Mouse (Mus musculus) forebrain, embryonic 13.5 days (tissue): ENCODE measurements around the gene Derl3. TPM values are rescaled to one million over a fixed set of nuclear protein-coding genes. Genes with fewer than 3 reads are reported as not detected.

Experiments
- ATAC-seq: fragments of 200-750 bp; cut with Nextera tagmentation; 2 replicates; pipeline ENCODE4 v1.8.0; 2017
- H3K27ac ChIP-seq: fragments of 300-500 bp; sonication (generic); 2 replicates; pipeline ENCODE4 v1.5.1; 2015; ENCODE audit warnings: inconsistent platforms, mild to moderate bottlenecking, moderate library complexity
- H3K27me3 ChIP-seq: fragments of 300-500 bp; sonication (generic); 2 replicates; pipeline ENCODE4 v1.6.1; 2015; ENCODE audit warnings: mild to moderate bottlenecking, inconsistent platforms
- H3K36me3 ChIP-seq: fragments of 300-500 bp; sonication (generic); 2 replicates; pipeline ENCODE4 v1.6.1; 2015; ENCODE audit warnings: mild to moderate bottlenecking, inconsistent platforms; ENCODE audit not compliant: poor library complexity, severe bottlenecking
- H3K4me1 ChIP-seq: fragments of 300-500 bp; sonication (generic); 2 replicates; pipeline ENCODE4 v1.6.1; 2015; ENCODE audit warnings: inconsistent platforms
- H3K4me2 ChIP-seq: fragments of 300-500 bp; sonication (generic); 2 replicates; pipeline ENCODE4 v1.6.1; 2015; ENCODE audit warnings: inconsistent platforms, mild to moderate bottlenecking, moderate library complexity
- H3K4me3 ChIP-seq: fragments of 300-500 bp; sonication (generic); 2 replicates; pipeline ENCODE4 v1.5.1; 2015; ENCODE audit warnings: mild to moderate bottlenecking, inconsistent platforms
- H3K9ac ChIP-seq: fragments of 300-500 bp; sonication (generic); 2 replicates; pipeline ENCODE4 v1.6.1; 2015; ENCODE audit warnings: mild to moderate bottlenecking, inconsistent platforms
- H3K9me3 ChIP-seq: fragments of 300-500 bp; sonication (generic); replicated peaks from 2 replicates; pipeline ENCODE4 v1.6.1; 2016; ENCODE audit warnings: inconsistent platforms
- WGBS: fragments of 180-500 bp; shearing (Covaris S2); methylation state at CpG from one replicate; pipeline ENCODE4 v1.1.7; 2015; 5-methylcytosine and 5-hydroxymethylcytosine counted together
- polyA plus RNA-seq: library from polyadenylated mRNA; unstranded; fragments of >200 nt; fragmentation: Nextera tagmentation; extraction: Ambion mirVana; gene quantifications from 2 replicates; pipeline ENCODE4 v1.2.1, GENCODE M21; 2015

Gene Derl3
- polyA plus RNA-seq, 1 experiment from 2014 or later = 3.1 TPM

- peak overlapping the region; percentile 81 for H3K4me2 ChIP-seq
- peak overlapping the region; percentile 96 for H3K9ac ChIP-seq
- H3K27me3 ChIP-seq = no peaks in the 10 kb centered on the region
- H3K4me1 ChIP-seq = peaks cover 41% of the 10 kb centered on the region
- H3K4me3 ChIP-seq = peak overlapping the region; percentile 91
- H3K36me3 ChIP-seq = peaks cover 33% of the 10 kb centered on the region
- peak; percentile 60 for ATAC-seq
- WGBS = 4% methylated on average over 22 of the region's 22 CpGs
- peak overlapping the region; percentile 97 for H3K27ac ChIP-seq
- no peaks in the 10 kb centered on the region for H3K9me3 ChIP-seq
Observed at GRCm38 (mm10) chr10:75921726-75922560, 28.7 kb downstream of the Derl3 start.

GRCm38 (mm10) chr10:75924324-75924723, 31.1 kb downstream of the Derl3 start:
- 71% methylated on average over 2 of the region's 2 CpGs for WGBS
- no peak for ATAC-seq
- H3K36me3 ChIP-seq = peaks cover 35% of the 10 kb centered on the region
- H3K27ac ChIP-seq = no peak overlapping the region
- no peak overlapping the region for H3K9ac ChIP-seq
- no peaks in the 10 kb centered on the region for H3K27me3 ChIP-seq
- no peak overlapping the region for H3K4me3 ChIP-seq
- H3K4me2 ChIP-seq = no peak overlapping the region
- peaks cover 28% of the 10 kb centered on the region for H3K4me1 ChIP-seq
- no peaks in the 10 kb centered on the region for H3K9me3 ChIP-seq

DNA sequence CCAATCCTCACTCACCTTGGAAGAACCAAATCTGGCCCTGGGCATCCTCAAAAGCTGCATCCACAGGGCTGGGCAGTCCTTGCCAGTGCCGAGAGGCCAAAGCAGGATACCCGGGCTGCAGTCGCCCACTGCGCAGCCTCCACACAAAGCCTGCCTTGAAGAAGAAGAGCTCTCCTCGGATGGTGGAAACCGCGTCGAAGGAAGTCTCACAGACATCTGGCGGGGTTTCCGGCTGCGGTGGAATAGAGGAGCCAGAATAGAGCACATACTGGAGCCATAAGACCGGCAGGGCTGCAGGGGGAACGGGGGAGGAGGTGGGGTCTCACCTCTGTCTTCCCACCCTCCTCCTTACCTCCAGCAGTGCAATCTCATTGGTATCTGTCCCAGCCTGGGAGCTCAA, 33.2 kb downstream of the Derl3 start:
- Histone ChIP-seq H3K9me3 (no peaks in the 10 kb centered on the region), H3K9ac (no peak overlapping the region), H3K4me2 (no peak overlapping the region), H3K36me3 (peaks cover 35% of the 10 kb centered on the region), H3K27me3 (peaks cover 11% of the 10 kb centered on the region), H3K4me1 (peaks cover 26% of the 10 kb centered on the region), H3K4me3 (no peak overlapping the region), H3K27ac (no peak overlapping the region)
- ATAC-seq = no peak
- WGBS = 78% methylated on average over 13 of the region's 13 CpGs

- Histone ChIP-seq H3K9ac (no peak overlapping the region), H3K4me1 (peaks cover 35% of the 10 kb centered on the region), H3K27ac (no peak overlapping the region), H3K4me2 (peak overlapping the region; percentile 91), H3K27me3 (peaks cover 37% of the 10 kb centered on the region), H3K9me3 (no peaks in the 10 kb centered on the region), H3K4me3 (no peak overlapping the region), H3K36me3 (peaks cover 26% of the 10 kb centered on the region)
- no peak for ATAC-seq
- 18% methylated on average over 6 of the region's 6 CpGs for WGBS
Observed at GRCm38 (mm10) chr10:75930304-75930703, 37.1 kb downstream of the Derl3 start.

DNA sequence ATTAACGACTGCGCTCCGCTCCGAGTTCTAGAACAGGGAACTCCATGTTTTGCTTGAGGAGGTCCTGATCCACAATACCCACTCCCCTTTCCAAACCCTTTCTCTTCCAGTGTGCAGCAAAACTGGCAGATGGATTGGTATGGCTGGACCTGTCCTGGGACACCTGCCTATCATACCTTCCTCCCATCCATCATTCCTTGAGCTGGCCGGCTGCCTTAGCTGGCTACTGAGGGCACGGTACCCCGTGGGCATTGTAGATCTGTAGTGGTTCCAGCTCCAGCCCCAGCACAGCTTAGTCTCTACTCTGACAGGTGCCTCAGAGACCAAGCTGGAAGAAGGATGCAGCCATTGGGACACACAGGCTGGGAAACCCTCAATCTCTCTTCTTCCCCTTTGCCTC, 38.1 kb downstream of the Derl3 start:
- WGBS = 26% methylated on average over 7 of the region's 7 CpGs
- peaks cover 46% of the 10 kb centered on the region for H3K27me3 ChIP-seq
- peaks cover 20% of the 10 kb centered on the region for H3K36me3 ChIP-seq
- H3K4me1 ChIP-seq = peaks cover 45% of the 10 kb centered on the region
- H3K4me2 ChIP-seq = peak overlapping the region; percentile 91
- no peak overlapping the region for H3K27ac ChIP-seq
- ATAC-seq = no peak
- no peaks in the 10 kb centered on the region for H3K9me3 ChIP-seq
- peak overlapping the region; percentile 87 for H3K9ac ChIP-seq
- H3K4me3 ChIP-seq = peak overlapping the region; percentile 50

GRCm38 (mm10) chr10:75932081-75932678, 39.0 kb downstream of the Derl3 start:
- H3K36me3 ChIP-seq = peaks cover 11% of the 10 kb centered on the region
- H3K4me2 ChIP-seq = peak overlapping the region; percentile 91
- H3K9me3 ChIP-seq = no peaks in the 10 kb centered on the region
- peaks cover 45% of the 10 kb centered on the region for H3K4me1 ChIP-seq
- H3K27ac ChIP-seq = no peak overlapping the region
- under 1% methylated on average over 29 of the region's 44 CpGs for WGBS
- peak overlapping the region; percentile 87 for H3K9ac ChIP-seq
- peaks cover 55% of the 10 kb centered on the region for H3K27me3 ChIP-seq
- peak; percentile 68 for ATAC-seq
- peak overlapping the region; percentile 50 for H3K4me3 ChIP-seq

GRCm38 (mm10) chr10:75932891-75933290, 39.7 kb downstream of the Derl3 start, which contains the start of gene Chchd10:
Gene Chchd10, plus strand, starts transcription at chr10:75933130.
- Histone ChIP-seq H3K9ac (peak within 1 kb of the TSS; percentile 87), H3K4me3 (peak within 1 kb of the TSS; percentile 50), H3K4me1 (peaks cover 45% of the 10 kb centered on the region), H3K36me3 (peaks cover 4% of the 10 kb centered on the region; the same call in 1 of the 2 replicates), H3K27me3 (peaks cover 62% of the 10 kb centered on the region), H3K9me3 (no peaks in the 10 kb centered on the region), H3K4me2 (peak within 1 kb of the TSS; percentile 91), H3K27ac (no peak within 1 kb of the TSS)
- ATAC-seq = no peak
- WGBS = 16% methylated on average over 6 of the region's 6 CpGs

DNA sequence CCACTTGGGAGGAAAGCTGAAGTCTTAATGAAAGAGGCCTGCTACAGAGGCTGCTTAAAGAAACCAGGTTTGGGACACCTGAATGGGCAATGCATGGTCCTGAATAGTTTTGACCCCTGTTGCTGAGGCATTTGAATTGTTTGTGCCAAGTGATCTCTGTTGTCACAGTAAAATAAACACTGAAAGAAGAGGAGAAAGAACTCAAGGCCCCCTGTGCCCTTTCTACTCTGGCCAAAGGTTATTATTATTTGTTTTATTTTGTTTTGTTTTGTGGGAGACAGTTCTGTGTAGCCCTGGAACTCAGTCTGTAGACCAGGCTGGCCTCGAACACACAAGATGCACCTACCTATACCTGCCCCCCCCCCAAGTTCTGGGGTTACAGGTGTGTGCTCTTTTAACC, 41.8 kb downstream of the Derl3 start:
- H3K4me2 ChIP-seq = peak overlapping the region; percentile 89
- H3K27me3 ChIP-seq = peaks cover 64% of the 10 kb centered on the region
- peaks cover 45% of the 10 kb centered on the region for H3K4me1 ChIP-seq
- no peak for ATAC-seq
- no peaks in the 10 kb centered on the region for H3K36me3 ChIP-seq
- no peak overlapping the region for H3K9ac ChIP-seq
- no peak overlapping the region for H3K27ac ChIP-seq
- WGBS = 81% methylated on average over 1 of the region's 1 CpGs
- no peak overlapping the region for H3K4me3 ChIP-seq
- no peaks in the 10 kb centered on the region for H3K9me3 ChIP-seq

GRCm38 (mm10) chr10:75935680-75936541, 42.7 kb downstream of the Derl3 start, which contains the start of gene Mmp11:
Gene Mmp11, minus strand, starts transcription at chr10:75936496.
- ATAC-seq = peak; percentile 38; the same call in 1 of the 2 replicates
- H3K27me3 ChIP-seq = peaks cover 58% of the 10 kb centered on the region
- no peak within 1 kb of the TSS for H3K27ac ChIP-seq
- H3K36me3 ChIP-seq = no peaks in the 10 kb centered on the region
- peak within 1 kb of the TSS; percentile 58 for H3K9ac ChIP-seq
- 2% methylated on average over 50 of the region's 51 CpGs for WGBS
- no peaks in the 10 kb centered on the region for H3K9me3 ChIP-seq
- H3K4me1 ChIP-seq = peaks cover 38% of the 10 kb centered on the region
- H3K4me3 ChIP-seq = peak within 1 kb of the TSS; percentile 54
- H3K4me2 ChIP-seq = peak within 1 kb of the TSS; percentile 89

DNA sequence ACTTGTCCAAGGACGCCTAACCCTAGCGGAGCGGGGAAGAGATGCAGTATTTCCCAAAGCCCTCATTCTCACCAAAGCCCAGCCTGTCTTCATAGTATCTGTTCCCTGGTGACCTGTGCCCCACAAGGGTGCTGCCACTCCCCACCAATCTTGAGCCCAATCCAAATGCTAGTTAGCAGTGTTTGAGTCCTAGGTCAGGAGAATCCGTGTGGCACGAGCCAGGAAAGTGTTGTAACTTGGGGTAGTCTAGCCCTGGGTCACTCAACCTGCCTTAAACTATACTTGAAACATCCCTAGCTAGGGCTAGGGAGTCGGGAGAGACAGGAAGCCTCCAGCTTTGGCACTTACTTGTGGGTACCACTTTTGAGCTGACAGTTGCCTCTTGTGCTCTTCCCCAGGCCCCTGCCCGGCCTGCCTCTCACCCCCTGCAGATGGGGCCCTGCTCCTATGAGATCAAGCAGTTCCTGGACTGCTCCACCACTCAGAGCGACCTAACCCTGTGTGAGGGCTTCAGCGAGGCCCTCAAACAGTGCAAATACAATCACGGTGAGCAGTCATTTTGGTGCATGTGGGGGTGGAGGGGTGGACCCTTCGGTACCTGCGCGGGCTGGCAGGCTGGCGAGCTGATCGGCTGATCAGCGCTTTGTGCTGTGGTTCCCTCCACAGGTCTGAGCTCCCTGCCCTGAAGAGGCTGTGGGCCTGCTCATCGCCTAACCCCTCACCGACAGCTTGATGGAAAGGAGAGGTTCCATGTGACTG, 43.9 kb downstream of the Derl3 start:
- Histone ChIP-seq H3K4me1 (peaks cover 26% of the 10 kb centered on the region), H3K4me2 (no peak overlapping the region), H3K27ac (no peak overlapping the region), H3K9me3 (no peaks in the 10 kb centered on the region), H3K36me3 (no peaks in the 10 kb centered on the region), H3K4me3 (no peak overlapping the region), H3K9ac (no peak overlapping the region), H3K27me3 (peaks cover 49% of the 10 kb centered on the region)
- ATAC-seq = no peak
- 32% methylated on average over 18 of the region's 18 CpGs for WGBS
